Mouse (Mus musculus) kidney, postnatal 0 days (tissue): ENCODE data around the gene Lexm. TPM values are rescaled to one million over a fixed set of nuclear protein-coding genes. Genes with fewer than 3 reads are reported as not detected.

Experiments
- ATAC-seq: fragments of 200-750 bp; cut with Nextera tagmentation; replicated peaks from 2 replicates; pipeline ENCODE4 v1.8.0; 2017; ENCODE audit warnings: low read depth, moderate number of reproducible peaks, moderate TSS enrichment, moderate library complexity; ENCODE audit not compliant: low FRiP score
- DNase-seq: peaks from one replicate; pipeline ENCODE4 v3.0.0-alpha.2; 2016; ENCODE audit warnings: low spot score
- H3K27ac ChIP-seq: fragments of 300-500 bp; sonication (generic); 2 replicates; pipeline ENCODE4 v1.5.1; 2014; ENCODE audit warnings: mild to moderate bottlenecking
- H3K27me3 ChIP-seq: fragments of 300-500 bp; sonication (generic); 2 replicates; pipeline ENCODE4 v1.6.1; 2014; ENCODE audit warnings: low read length, mixed read lengths; ENCODE audit not compliant: insufficient read depth
- H3K36me3 ChIP-seq: fragments of 300-500 bp; sonication (generic); 2 replicates; pipeline ENCODE4 v1.6.1; 2014; ENCODE audit warnings: low read length, mixed read lengths; ENCODE audit not compliant: insufficient read depth
- H3K4me1 ChIP-seq: fragments of 300-500 bp; sonication (generic); replicated peaks from 2 replicates; pipeline ENCODE4 v1.6.1; 2014; ENCODE audit warnings: antibody characterized with exemption, low read length, mixed read lengths; ENCODE audit not compliant: insufficient read depth
- H3K4me2 ChIP-seq: fragments of 300-500 bp; sonication (generic); 2 replicates; pipeline ENCODE4 v1.6.1; 2014; ENCODE audit warnings: mild to moderate bottlenecking, low read length, moderate library complexity, mixed read lengths
- H3K4me3 ChIP-seq: fragments of 300-500 bp; sonication (generic); replicated peaks from 2 replicates; pipeline ENCODE4 v1.5.1; 2014; ENCODE audit warnings: low read depth, low read length
- H3K9ac ChIP-seq: fragments of 300-500 bp; sonication (generic); 2 replicates; pipeline ENCODE4 v1.6.1; 2014; ENCODE audit warnings: low read depth, low read length
- H3K9me3 ChIP-seq: fragments of 300-500 bp; sonication (generic); replicated peaks from 2 replicates; pipeline ENCODE4 v1.6.1; 2016; ENCODE audit warnings: low read length, inconsistent platforms, mixed read lengths
- CTCF ChIP-seq: IDR thresholded peaks from 2 replicates; pipeline ENCODE4 v1.5.1; 2016; ENCODE audit warnings: antibody characterized with exemption, low read depth, mild to moderate bottlenecking, moderate library complexity
- WGBS: fragments of 180-500 bp; shearing (Covaris S2); extraction: QIAGEN DNeasy Blood & Tissue Kit; methylation state at CpG from one replicate; pipeline ENCODE4 v1.1.7; 2014; 5-methylcytosine and 5-hydroxymethylcytosine counted together
- polyA plus RNA-seq: library from polyadenylated mRNA; unstranded; fragments of >200 nt; fragmentation: Nextera tagmentation; extraction: Ambion mirVana; gene quantifications from 2 replicates; pipeline ENCODE4 v1.2.1, GENCODE M21; 2015

The Lexm gene
- polyA plus RNA-seq, 1 experiment from 2014 or later = not detected

GRCm38 (mm10) chr4:106582428-106583153 lies 34.5 kb downstream of the Lexm start:
- DNase-seq = peak; percentile 28
- no peaks in the 10 kb centered on the region for H3K9me3 ChIP-seq

GRCm38 (mm10) chr4:106581865-106582204 lies 35.2 kb downstream of the Lexm start:
- Histone ChIP-seq H3K27me3 (no peaks in the 10 kb centered on the region), H3K4me3 (no peak overlapping the region), H3K4me2 (no peak overlapping the region), H3K4me1 (no peaks in the 10 kb centered on the region), H3K27ac (no peak overlapping the region), H3K9ac (no peak overlapping the region), H3K36me3 (peaks cover 42% of the 10 kb centered on the region), H3K9me3 (no peaks in the 10 kb centered on the region)
- no peak for ATAC-seq
- no peak for TF ChIP-seq CTCF
- DNase-seq = no peak
- WGBS = 88% methylated on average over 15 of the region's 15 CpGs

More at GRCm38 (mm10) chr4:106582428-106583153, 34.5 kb downstream of the Lexm start:
- Histone ChIP-seq H3K27me3 (no peaks in the 10 kb centered on the region), H3K4me3 (no peak overlapping the region), H3K4me2 (no peak overlapping the region), H3K4me1 (no peaks in the 10 kb centered on the region), H3K36me3 (peaks cover 47% of the 10 kb centered on the region), H3K9ac (no peak overlapping the region), H3K27ac (peak overlapping the region; percentile 63; the same call in 1 of the 2 replicates)
- 80% methylated on average over 12 of the region's 12 CpGs for whole genome bisulfite sequencing
- no peak for TF ChIP-seq CTCF
- peak; percentile 88 for ATAC-seq

GRCm38 (mm10) chr4:106581176-106581864 lies 35.7 kb downstream of the Lexm start:
- Histone ChIP-seq H3K4me1 (no peaks in the 10 kb centered on the region), H3K4me2 (no peak overlapping the region), H3K9ac (no peak overlapping the region), H3K9me3 (no peaks in the 10 kb centered on the region), H3K27ac (no peak overlapping the region), H3K27me3 (no peaks in the 10 kb centered on the region), H3K4me3 (no peak overlapping the region), H3K36me3 (peaks cover 40% of the 10 kb centered on the region)
- no peak for TF ChIP-seq CTCF
- DNase-seq (no peak), ATAC-seq (no peak)
- WGBS = 82% methylated on average over 14 of the region's 14 CpGs

- Histone ChIP-seq H3K4me3 (no peak overlapping the region), H3K4me2 (no peak overlapping the region), H3K27me3 (no peaks in the 10 kb centered on the region), H3K4me1 (no peaks in the 10 kb centered on the region), H3K36me3 (peaks cover 54% of the 10 kb centered on the region), H3K9me3 (no peaks in the 10 kb centered on the region), H3K27ac (peak overlapping the region; percentile 36; the same call in 1 of the 2 replicates), H3K9ac (no peak overlapping the region)
- ATAC-seq (no peak; the same call in 1 of the 2 replicates), DNase-seq (no peak)
- 66% methylated on average over 7 of the region's 7 CpGs for WGBS
- TF ChIP-seq CTCF = no peak
These were observed 39.5 kb downstream of the Lexm start for GRCm38 (mm10) chr4:106577511-106577910.

GRCm38 (mm10) chr4:106575022-106575421 lies 42.0 kb downstream of the Lexm start:
- Histone ChIP-seq H3K27me3 (no peaks in the 10 kb centered on the region), H3K4me1 (no peaks in the 10 kb centered on the region), H3K4me2 (no peak overlapping the region), H3K27ac (no peak overlapping the region), H3K36me3 (peaks cover 56% of the 10 kb centered on the region), H3K4me3 (no peak overlapping the region), H3K9me3 (no peaks in the 10 kb centered on the region), H3K9ac (no peak overlapping the region)
- 78% methylated on average over 8 of the region's 8 CpGs for WGBS
- no peak for DNase-seq
- no peak for ATAC-seq
- no peak for TF ChIP-seq CTCF

GRCm38 (mm10) chr4:106571081-106571724 lies 45.8 kb downstream of the Lexm start:
- WGBS = 85% methylated on average over 11 of the region's 11 CpGs
- no peak overlapping the region for H3K9ac ChIP-seq
- peaks cover 39% of the 10 kb centered on the region for H3K36me3 ChIP-seq
- no peak for TF ChIP-seq CTCF
- H3K9me3 ChIP-seq = no peaks in the 10 kb centered on the region
- H3K4me3 ChIP-seq = no peak overlapping the region
- H3K4me2 ChIP-seq = no peak overlapping the region
- ATAC-seq (no peak), DNase-seq (no peak)
- no peaks in the 10 kb centered on the region for H3K4me1 ChIP-seq
- H3K27ac ChIP-seq = no peak overlapping the region
- H3K27me3 ChIP-seq = no peaks in the 10 kb centered on the region
